Mouse (Mus musculus): ENCODE results near the gene Gm13057.
"Not testable (repeated sequence)": the region's sequence is repeated elsewhere in the genome, so short reads cannot be mapped to it uniquely, and the experiment has no call there.

The Gm13057 gene

DNA sequence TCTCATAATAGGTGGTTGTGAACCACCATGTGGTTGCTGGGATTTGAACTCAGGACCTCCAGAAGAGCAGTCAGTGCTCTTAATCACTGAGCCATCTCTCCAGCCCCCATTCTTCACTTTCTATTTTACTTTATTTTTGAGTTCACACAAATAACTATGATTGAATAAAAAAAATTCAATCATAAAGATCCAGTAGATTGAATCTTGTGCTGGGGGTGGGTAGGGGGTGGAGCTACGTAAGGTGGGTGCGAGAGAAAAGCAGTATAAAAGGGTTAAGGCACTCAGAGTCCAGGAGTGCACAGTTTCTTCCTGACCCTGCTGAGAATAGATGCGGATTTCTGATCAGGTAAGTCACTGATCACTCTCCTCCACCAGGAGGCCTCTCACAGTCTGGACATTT is at the start of gene Gm13057, which contains the start of gene BC080695:
Gm13057 (plus strand) TSS at position 310 of the 400 bp plus-strand sequence.
BC080695 (plus strand) TSS at position 301 of the 400 bp plus-strand sequence.
- not testable (repeated sequence) for DNase-seq (ENCODE audit: low read depth, low spot score)

DNA sequence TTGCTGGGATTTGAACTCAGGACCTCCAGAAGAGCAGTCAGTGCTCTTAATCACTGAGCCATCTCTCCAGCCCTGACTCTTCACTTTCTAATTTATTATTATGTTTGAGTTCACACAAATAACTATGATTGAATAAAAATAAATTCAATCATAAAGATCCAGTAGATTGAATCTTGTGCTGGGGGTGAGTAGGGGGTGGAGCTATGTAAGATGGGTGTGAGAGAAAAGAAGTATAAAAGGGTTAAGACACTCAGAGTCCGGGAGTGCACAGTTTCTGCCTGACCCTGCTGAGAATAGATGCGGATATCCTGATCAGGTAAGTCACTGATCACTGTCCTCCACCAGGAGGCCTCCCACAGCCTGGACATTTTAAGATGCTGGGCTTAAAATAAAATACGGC is 40.5 kb upstream of the Gm13057 start, which contains the start of gene Gm13043:
Gm13043 (plus strand) TSS at position 301 of the 400 bp plus-strand sequence.
- no peak for DNase-seq (ENCODE audit: low read depth, low spot score)

DNA sequence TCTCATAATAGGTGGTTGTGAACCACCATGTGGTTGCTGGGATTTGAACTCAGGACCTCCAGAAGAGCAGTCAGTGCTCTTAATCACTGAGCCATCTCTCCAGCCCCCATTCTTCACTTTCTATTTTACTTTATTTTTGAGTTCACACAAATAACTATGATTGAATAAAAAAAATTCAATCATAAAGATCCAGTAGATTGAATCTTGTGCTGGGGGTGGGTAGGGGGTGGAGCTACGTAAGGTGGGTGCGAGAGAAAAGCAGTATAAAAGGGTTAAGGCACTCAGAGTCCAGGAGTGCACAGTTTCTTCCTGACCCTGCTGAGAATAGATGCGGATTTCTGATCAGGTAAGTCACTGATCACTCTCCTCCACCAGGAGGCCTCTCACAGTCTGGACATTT is 15.9 kb upstream of the Gm13057 start, which contains the start of gene Gm13040:
Gm13040 (plus strand) TSS at position 301 of the 400 bp plus-strand sequence.
- not testable (repeated sequence) for DNase-seq (ENCODE audit: low read depth, low spot score)
